ENCODE assay signal across 28 mouse cellular contexts in the genomic region with DNA sequence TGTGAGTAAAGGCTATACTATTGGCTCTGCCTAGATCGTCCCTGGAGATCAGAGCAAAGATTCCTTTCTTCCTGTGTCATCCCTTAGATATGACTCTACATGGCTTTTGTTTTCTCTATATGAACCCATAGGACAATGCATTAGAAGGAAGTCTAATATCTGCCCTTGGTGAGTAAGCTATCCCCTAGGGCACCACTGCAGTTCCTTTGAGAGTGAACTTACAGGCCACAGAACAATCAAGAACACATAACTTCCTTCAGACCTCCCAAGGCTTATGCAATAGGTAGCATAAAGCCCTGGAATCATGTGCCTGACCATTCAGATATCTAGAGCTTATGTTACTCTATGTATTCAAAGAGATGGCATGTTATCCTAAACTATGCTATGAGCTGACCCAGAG.
A peak's percentile ranks its signal among the peaks of the same experiment; 100 is the strongest.
DNase-seq lines count a peak whose midpoint lies in the region; ATAC-seq and TF ChIP-seq lines count a peak whose summit lies in the region.
"Had no signal": no experiment of that assay in that cellular context is flagged by ENCODE, and none has a peak within 500 bp of the region (broad histone marks: within the 10 kb centered on the region; RNA-seq: fewer than 3 reads in every experiment).

No protein-coding gene starts in this region.

- no peak for TF ChIP-seq CTCF in heart, adult 2 months (IDR thresholded peaks at IDR 0.05)
- no peak for TF ChIP-seq CTCF in lung, embryonic 14.5 days (IDR thresholded peaks at IDR 0.05; ENCODE audit: low read depth)

- H3K4me2 ChIP-seq in heart, embryonic 14.5 days (ENCODE audit: low read length), result no peak overlapping the region
- no peak overlapping the region for H3K4me2 ChIP-seq in lung, embryonic 14.5 days
- H3K4me2 ChIP-seq in intestine, embryonic 16.5 days (ENCODE audit: low read depth, low read length), result no peak overlapping the region
- H3K4me2 ChIP-seq: embryonic facial prominence, embryonic 15.5 days; hindbrain, embryonic 14.5 days; limb, embryonic 15.5 days; midbrain, embryonic 13.5 days had no signal

- H3K9ac ChIP-seq in heart, adult 2 months (ENCODE audit: low read depth, low read length), result no peak overlapping the region
- no peak overlapping the region for H3K9ac ChIP-seq in heart, embryonic 14.5 days (ENCODE audit: low read length)
- H3K9ac ChIP-seq in lung, embryonic 14.5 days, result no peak overlapping the region
- no peak overlapping the region for H3K9ac ChIP-seq in intestine, embryonic 16.5 days (ENCODE audit: low read depth, low read length)
- H3K9ac ChIP-seq: embryonic facial prominence, embryonic 15.5 days; hindbrain, embryonic 14.5 days; limb, embryonic 15.5 days; liver, embryonic 14.5 days; midbrain, embryonic 13.5 days had no signal

- TF ChIP-seq POLR2A in heart, adult 2 months (IDR thresholded peaks at IDR 0.05; ENCODE audit: insufficient read depth, low read depth, low read length), result no peak

- intact Hi-C loops in heart, adult 2 months (cut with DNase I), result no loop called here
- intact Hi-C loops in heart, postnatal 36 days (cut with DNase I), result no loop called here

- no peak for DNase-seq in heart, adult 2 months
- no peak for DNase-seq in heart, adult 9 months (ENCODE audit: low spot score in 2 of 2)
- no peak for DNase-seq in heart, postnatal 36 days
- no peak for DNase-seq in lung, embryonic 14.5 days
- DNase-seq in lung, postnatal 14 days, result no peak
- DNase-seq in gastrocnemius, adult 8-10 months (ENCODE audit: low spot score in 2 of 2), result no peak
- DNase-seq: cerebellum, adult 8-10 months; cerebellum, postnatal 25 days; gastrocnemius, postnatal 25 days; layer of hippocampus, postnatal 36 days; left cerebral cortex, postnatal 4 days; lung, adult 2 months; right cerebral cortex, adult 18-20 months; spleen, adult 18-20 months; thymus, postnatal 14 days had no signal

- WGBS in heart, adult 2 months, result 52% methylated on average over 1 of the region's 1 CpGs
- 50% methylated on average over 1 of the region's 1 CpGs for WGBS in heart, embryonic 14.5 days
- WGBS in lung, embryonic 14.5 days, result 38% methylated on average over 1 of the region's 1 CpGs
- 61% methylated on average over 1 of the region's 1 CpGs for WGBS in intestine, embryonic 16.5 days

- H3K27me3 ChIP-seq in heart, adult 2 months (ENCODE audit: control insufficient read depth, insufficient read depth, low read length), result no peaks in the 10 kb centered on the region
- H3K27me3 ChIP-seq in heart, embryonic 14.5 days (ENCODE audit: control insufficient read depth, insufficient read depth, low read length), result no peaks in the 10 kb centered on the region
- H3K27me3 ChIP-seq in lung, embryonic 14.5 days (ENCODE audit: insufficient read depth, low read length), result no peaks in the 10 kb centered on the region
- H3K27me3 ChIP-seq in intestine, embryonic 16.5 days (replicated peaks; ENCODE audit: control insufficient read depth, insufficient read depth, low read length), result no peaks in the 10 kb centered on the region
- H3K27me3 ChIP-seq: embryonic facial prominence, embryonic 15.5 days; megakaryocyte, embryonic 14.5 days; midbrain, embryonic 13.5 days; Patski had no signal

- peaks cover 8% of the 10 kb centered on the region for H3K4me1 ChIP-seq in heart, adult 2 months (ENCODE audit: control insufficient read depth, insufficient read depth, low read length)
- peaks cover 13 to 24% of the 10 kb centered on the region in 2 experiments for H3K4me1 ChIP-seq in heart, embryonic 14.5 days (ENCODE audit: control insufficient read depth in 2 of 2, insufficient read depth in 2 of 2, low read length in 2 of 2)
- H3K4me1 ChIP-seq in lung, embryonic 14.5 days (ENCODE audit: insufficient read depth), result peaks cover 11% of the 10 kb centered on the region; the same call in 1 of the 2 replicates
- H3K4me1 ChIP-seq in intestine, embryonic 16.5 days (ENCODE audit: control insufficient read depth, insufficient read depth, low read length), result peaks cover 4% of the 10 kb centered on the region; the same call in 1 of the 2 replicates
- H3K4me1 ChIP-seq: embryonic facial prominence, embryonic 10.5 days; embryonic facial prominence, embryonic 15.5 days; megakaryocyte, embryonic 14.5 days; midbrain, embryonic 13.5 days had no signal

- no peak overlapping the region for H3K4me3 ChIP-seq in heart, adult 2 months
- no peak overlapping the region for H3K4me3 ChIP-seq in heart, embryonic 14.5 days (ENCODE audit: control insufficient read depth in 1 of 2, insufficient read depth in 1 of 2, low read depth in 1 of 2, low read length in 2 of 2)
- no peak overlapping the region for H3K4me3 ChIP-seq in lung, embryonic 14.5 days (ENCODE audit: low read depth, low read length)
- no peak overlapping the region for H3K4me3 ChIP-seq in intestine, embryonic 16.5 days (ENCODE audit: low read length)
- H3K4me3 ChIP-seq: embryonic facial prominence, embryonic 10.5 days; embryonic facial prominence, embryonic 15.5 days; limb, embryonic 15.5 days; megakaryocyte, embryonic 14.5 days; midbrain, embryonic 13.5 days had no signal

- H3K9me3 ChIP-seq in heart, embryonic 14.5 days (ENCODE audit: control insufficient read depth, low read length), result no peaks in the 10 kb centered on the region
- H3K9me3 ChIP-seq in lung, embryonic 14.5 days (ENCODE audit: low read depth, low read length), result no peaks in the 10 kb centered on the region
- no peaks in the 10 kb centered on the region for H3K9me3 ChIP-seq in intestine, embryonic 16.5 days (ENCODE audit: control insufficient read depth, low read length)
- H3K9me3 ChIP-seq: embryonic facial prominence, embryonic 10.5 days; embryonic facial prominence, embryonic 15.5 days; G1E; limb, embryonic 15.5 days; megakaryocyte, embryonic 14.5 days; midbrain, embryonic 13.5 days had no signal

- no peak for TF ChIP-seq EP300 in heart, adult 2 months (IDR thresholded peaks at IDR 0.05; ENCODE audit: insufficient read depth, low read depth, low read length)

- peak overlapping the region; percentile 15 for H3K27ac ChIP-seq in heart, adult 2 months
- peak overlapping the region; percentile 85 to 86 for H3K27ac ChIP-seq in heart, embryonic 14.5 days (replicated peaks in 1 of 2; ENCODE audit: control insufficient read depth in 1 of 2, insufficient read depth in 1 of 2, low read depth in 2 of 2, low read length in 2 of 2)
- H3K27ac ChIP-seq in lung, embryonic 14.5 days (ENCODE audit: low read depth), result peak overlapping the region; percentile 0; the same call in 1 of the 2 replicates
- H3K27ac ChIP-seq in intestine, embryonic 16.5 days (ENCODE audit: low read length), result peak overlapping the region; percentile 57
- H3K27ac ChIP-seq: embryonic facial prominence, embryonic 10.5 days; embryonic facial prominence, embryonic 15.5 days; hindbrain, embryonic 14.5 days; kidney, postnatal 0 days; limb, embryonic 15.5 days; liver, embryonic 14.5 days; midbrain, embryonic 13.5 days had no signal

- H3K36me3 ChIP-seq in heart, adult 2 months (ENCODE audit: control insufficient read depth, insufficient read depth, low read length), result peaks cover 12% of the 10 kb centered on the region
- no peaks in the 10 kb centered on the region for H3K36me3 ChIP-seq in heart, embryonic 14.5 days (ENCODE audit: control insufficient read depth, insufficient read depth, low read length)
- H3K36me3 ChIP-seq in lung, embryonic 14.5 days (ENCODE audit: insufficient read depth), result no peaks in the 10 kb centered on the region
- H3K36me3 ChIP-seq in intestine, embryonic 16.5 days (ENCODE audit: control insufficient read depth, insufficient read depth, low read length), result no peaks in the 10 kb centered on the region
- H3K36me3 ChIP-seq: embryonic facial prominence, embryonic 10.5 days; embryonic facial prominence, embryonic 15.5 days; G1E; limb, embryonic 15.5 days; midbrain, embryonic 13.5 days had no signal

- no peaks in the 10 kb centered on the region for H3K79me2 ChIP-seq in heart, adult 2 months (replicated peaks; ENCODE audit: control insufficient read depth, insufficient read depth, low read length)

- no peak for ATAC-seq in heart, embryonic 14.5 days (ENCODE audit: insufficient number of reproducible peaks, insufficient read depth, low FRiP score, low read depth)
- ATAC-seq in lung, embryonic 14.5 days (ENCODE audit: insufficient read depth), result no peak
- peak; percentile 64 for ATAC-seq in intestine, embryonic 16.5 days
- ATAC-seq: forebrain, embryonic 14.5 days; midbrain, embryonic 13.5 days; Patski had no signal

Comparison
In these comparisons a context has a peak if more than half of its experiments do, and no peak if none do; other contexts are left out.
1. H3K27ac ChIP-seq: peak in every context shown above with its lines; median percentile 86 in heart, embryonic 14.5 days; 57 in intestine, embryonic 16.5 days; 15 in heart, adult 2 months; 0 in lung, embryonic 14.5 days.